Mouse (Mus musculus): ENCODE measurements at regions not wholly inside any gene's neighbourhood (a gene's known extent, or its start where the extent isn't known, plus 50 kb on each side); places are given as distances from the start of the nearest gene placed in this dataset.

DNA sequence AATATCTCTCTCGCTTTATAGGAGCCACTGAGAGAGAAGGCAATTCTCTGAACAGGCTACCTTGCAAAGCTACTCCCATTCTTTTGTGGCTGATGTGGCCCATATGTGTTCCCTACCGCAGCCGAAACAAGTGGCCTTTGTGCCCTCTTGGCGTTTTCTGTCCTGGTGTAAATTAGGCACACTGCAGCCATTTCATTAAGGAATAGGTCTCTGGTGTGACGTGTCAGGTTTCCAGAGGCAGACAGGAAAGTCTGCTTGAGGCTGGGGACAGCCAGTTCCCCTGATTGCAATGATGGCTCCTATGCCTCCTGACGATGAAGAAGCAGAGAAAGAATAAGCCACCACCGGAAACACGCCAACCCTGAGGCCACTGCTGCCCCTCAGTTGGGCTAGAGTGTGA lies 59.3 kb upstream of the Bcor start:
- Histone ChIP-seq H3K4me2 (replicated peaks) (no peak overlapping the region), H3K36me3 (no peaks in the 10 kb centered on the region), H3K27me3 (peaks cover 2% of the 10 kb centered on the region; the same call in 1 of the 2 replicates), H3K9me3 (replicated peaks) (no peaks in the 10 kb centered on the region), H3K9ac (no peak overlapping the region), H3K27ac (no peak overlapping the region), H3K4me1 (no peaks in the 10 kb centered on the region), H3K4me3 (no peak overlapping the region)
- no peak for ATAC-seq (ENCODE audit: low FRiP score)
- WGBS = 63% methylated on average over 8 of the region's 8 CpGs

DNA sequence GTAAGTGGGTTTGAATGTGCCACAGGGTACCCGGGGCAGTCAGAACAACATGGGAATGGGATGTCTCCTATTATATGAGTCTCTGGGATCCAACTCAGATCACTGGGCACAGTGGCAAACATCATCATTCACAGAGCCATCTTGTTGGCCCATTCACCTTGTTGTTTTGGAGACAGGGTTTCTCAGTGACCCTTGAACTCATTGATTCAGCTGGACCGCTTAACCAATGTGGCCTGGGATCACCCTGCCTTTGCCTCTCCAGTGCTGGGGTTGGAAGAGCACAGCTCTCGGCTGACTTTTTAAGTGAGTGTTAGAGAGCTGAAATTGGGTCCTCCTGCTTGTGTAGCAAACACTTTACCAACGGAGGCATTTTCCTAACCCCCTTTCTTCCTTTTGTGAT lies 64.2 kb upstream of the Bcor start:
- ATAC-seq (ENCODE audit: low FRiP score) = no peak
- Histone ChIP-seq H3K4me1 (no peaks in the 10 kb centered on the region), H3K4me2 (replicated peaks) (no peak overlapping the region), H3K4me3 (no peak overlapping the region), H3K27me3 (0 out of 2 replicates have a peak, but pooled peaks cover 8% of the 10 kb centered on the region), H3K36me3 (no peaks in the 10 kb centered on the region), H3K27ac (no peak overlapping the region), H3K9me3 (replicated peaks) (no peaks in the 10 kb centered on the region), H3K9ac (no peak overlapping the region)
- 66% methylated on average over 4 of the region's 4 CpGs for WGBS

- no peaks in the 10 kb centered on the region for H3K36me3 ChIP-seq
- 12% methylated on average over 17 of the region's 19 CpGs for WGBS
- H3K4me2 ChIP-seq (replicated peaks) = peak overlapping the region; percentile 42
- peak overlapping the region; percentile 57 for H3K27ac ChIP-seq
- H3K4me3 ChIP-seq = peak overlapping the region; percentile 15
- H3K27me3 ChIP-seq = 0 out of 2 replicates have a peak, but pooled peaks cover 8% of the 10 kb centered on the region
- no peaks in the 10 kb centered on the region for H3K4me1 ChIP-seq
- peak; percentile 71 for ATAC-seq (ENCODE audit: low FRiP score)
- H3K9ac ChIP-seq = 0 out of 2 replicates have a peak overlapping the region, but pooled peaks have one; percentile 8
- no peaks in the 10 kb centered on the region for H3K9me3 ChIP-seq (replicated peaks)
These were observed 65.1 kb upstream of the Bcor start for GRCm38 (mm10) chrX:12225116-12225891.

GRCm38 (mm10) chrX:12225892-12226206 lies 65.7 kb upstream of the Bcor start:
- 0 out of 2 replicates have a peak, but pooled peaks cover 8% of the 10 kb centered on the region for H3K27me3 ChIP-seq
- ATAC-seq (ENCODE audit: low FRiP score) = 0 out of 2 replicates have a peak, but pooled peaks have one; percentile 11
- WGBS = 19% methylated on average over 3 of the region's 3 CpGs
- peak overlapping the region; percentile 42 for H3K4me2 ChIP-seq (replicated peaks)
- no peak overlapping the region for H3K9ac ChIP-seq
- peak overlapping the region; percentile 57 for H3K27ac ChIP-seq
- H3K4me3 ChIP-seq = no peak overlapping the region
- no peaks in the 10 kb centered on the region for H3K9me3 ChIP-seq (replicated peaks)
- no peaks in the 10 kb centered on the region for H3K36me3 ChIP-seq
- H3K4me1 ChIP-seq = no peaks in the 10 kb centered on the region

- H3K4me1 ChIP-seq = no peaks in the 10 kb centered on the region
- no peak for ATAC-seq (ENCODE audit: low FRiP score)
- no peaks in the 10 kb centered on the region for H3K27me3 ChIP-seq
- H3K9ac ChIP-seq = no peak overlapping the region
- 69% methylated on average over 4 of the region's 4 CpGs for WGBS
- no peak overlapping the region for H3K27ac ChIP-seq
- H3K4me2 ChIP-seq (replicated peaks) = no peak overlapping the region
- H3K4me3 ChIP-seq = no peak overlapping the region
- no peaks in the 10 kb centered on the region for H3K36me3 ChIP-seq
- no peaks in the 10 kb centered on the region for H3K9me3 ChIP-seq (replicated peaks)
These were observed 80.4 kb upstream of the Bcor start for GRCm38 (mm10) chrX:12240505-12241011.

DNA sequence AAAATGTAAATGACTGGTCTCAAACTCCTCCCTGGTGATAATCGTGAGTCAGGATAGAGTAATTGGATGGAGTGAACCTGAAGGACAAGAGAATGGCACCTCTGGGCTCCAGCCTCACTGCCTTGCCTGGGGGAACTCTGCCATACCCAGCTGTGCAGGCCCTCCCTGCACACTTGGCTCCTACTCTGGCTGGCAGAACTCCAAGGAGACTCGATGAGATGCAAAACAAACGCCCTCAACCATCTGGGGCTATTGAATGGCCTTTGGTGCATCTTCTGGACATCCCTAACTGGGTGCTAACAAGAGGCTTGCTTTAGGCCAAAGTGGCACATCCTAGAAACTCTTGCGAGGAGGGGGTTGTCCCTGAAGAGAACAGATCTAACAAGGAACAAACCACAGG lies 81.6 kb upstream of the Bcor start:
- no peak for ATAC-seq (ENCODE audit: low FRiP score)
- no peaks in the 10 kb centered on the region for H3K27me3 ChIP-seq
- no peak overlapping the region for H3K9ac ChIP-seq
- 56% methylated on average over 4 of the region's 4 CpGs for WGBS
- H3K4me1 ChIP-seq = no peaks in the 10 kb centered on the region
- H3K4me3 ChIP-seq = no peak overlapping the region
- H3K36me3 ChIP-seq = no peaks in the 10 kb centered on the region
- no peaks in the 10 kb centered on the region for H3K9me3 ChIP-seq (replicated peaks)
- no peak overlapping the region for H3K4me2 ChIP-seq (replicated peaks)
- no peak overlapping the region for H3K27ac ChIP-seq

DNA sequence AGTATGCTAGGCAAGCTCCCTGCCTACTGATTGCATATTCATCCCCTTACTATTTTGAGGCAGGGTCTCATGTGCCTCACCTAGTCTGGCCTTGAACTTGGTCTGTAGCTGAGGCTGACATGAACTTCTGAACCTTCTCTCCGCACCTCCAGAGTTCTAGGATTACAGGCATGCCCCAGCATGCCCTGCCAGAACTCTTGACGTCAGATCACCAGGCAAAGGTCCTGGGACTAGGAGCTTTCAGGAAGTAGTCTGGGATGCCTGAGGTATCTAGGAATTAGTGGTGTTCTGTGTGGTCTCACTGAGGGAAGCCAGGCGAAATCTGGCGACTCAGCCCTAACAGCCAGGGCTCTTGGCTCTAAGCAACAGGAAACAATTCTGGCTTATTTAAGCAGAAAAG lies 88.9 kb upstream of the Bcor start:
- no peak for ATAC-seq (ENCODE audit: low FRiP score)

GRCm38 (mm10) chrX:12249911-12250310 lies 89.8 kb upstream of the Bcor start:
- Histone ChIP-seq H3K36me3 (no peaks in the 10 kb centered on the region), H3K4me3 (no peak overlapping the region), H3K9me3 (replicated peaks) (no peaks in the 10 kb centered on the region), H3K4me1 (no peaks in the 10 kb centered on the region), H3K27ac (no peak overlapping the region), H3K27me3 (peaks cover 23% of the 10 kb centered on the region; the same call in 1 of the 2 replicates), H3K4me2 (replicated peaks) (no peak overlapping the region), H3K9ac (no peak overlapping the region)
- no peak for ATAC-seq (ENCODE audit: low FRiP score)
- 84% methylated on average over 4 of the region's 4 CpGs for WGBS

More for the DNA sequence above, 88.9 kb upstream of the Bcor start:
- Histone ChIP-seq H3K4me1 (no peaks in the 10 kb centered on the region), H3K9ac (no peak overlapping the region), H3K4me3 (no peak overlapping the region), H3K27me3 (peaks cover 23% of the 10 kb centered on the region; the same call in 1 of the 2 replicates), H3K27ac (no peak overlapping the region), H3K4me2 (replicated peaks) (no peak overlapping the region), H3K9me3 (replicated peaks) (no peaks in the 10 kb centered on the region), H3K36me3 (no peaks in the 10 kb centered on the region)
- WGBS = 68% methylated on average over 4 of the region's 4 CpGs

- Histone ChIP-seq H3K36me3 (no peaks in the 10 kb centered on the region), H3K9ac (no peak overlapping the region), H3K9me3 (replicated peaks) (no peaks in the 10 kb centered on the region), H3K4me3 (peak overlapping the region; percentile 20), H3K27ac (no peak overlapping the region), H3K4me1 (no peaks in the 10 kb centered on the region), H3K27me3 (peaks cover 23% of the 10 kb centered on the region; the same call in 1 of the 2 replicates), H3K4me2 (replicated peaks) (peak overlapping the region; percentile 49)
- ATAC-seq (ENCODE audit: low FRiP score) = peak; percentile 73
- 18% methylated on average over 27 of the region's 32 CpGs for WGBS
These were observed 91.9 kb upstream of the Bcor start for GRCm38 (mm10) chrX:12251853-12252679.

DNA sequence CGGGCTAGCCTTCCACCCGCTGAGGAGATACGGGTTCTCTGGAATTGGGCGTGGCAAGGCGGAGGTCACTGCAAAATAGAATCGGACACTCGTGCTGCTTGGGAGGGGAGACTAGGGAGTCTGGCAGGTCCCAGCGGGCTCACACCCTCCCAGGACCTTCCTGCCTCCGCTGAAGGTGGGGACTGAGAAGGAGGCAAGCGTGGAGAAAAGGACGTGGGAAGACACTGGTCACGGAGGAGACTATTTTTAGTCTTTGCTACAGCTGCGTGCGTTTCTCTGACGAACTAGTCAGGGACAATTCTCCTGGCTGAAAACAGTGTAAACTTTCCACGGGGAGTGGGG lies 92.5 kb upstream of the Bcor start:
- 11% methylated on average over 16 of the region's 16 CpGs for WGBS

GRCm38 (mm10) chrX:12256758-12257157 lies 96.6 kb upstream of the Bcor start:
- WGBS = 79% methylated on average over 8 of the region's 8 CpGs

More for the DNA sequence above, 92.5 kb upstream of the Bcor start:
- H3K27ac ChIP-seq = no peak overlapping the region
- peak overlapping the region; percentile 20 for H3K4me3 ChIP-seq
- peak overlapping the region; percentile 49 for H3K4me2 ChIP-seq (replicated peaks)
- H3K27me3 ChIP-seq = peaks cover 23% of the 10 kb centered on the region; the same call in 1 of the 2 replicates
- H3K9ac ChIP-seq = no peak overlapping the region
- peak; percentile 38 for ATAC-seq (ENCODE audit: low FRiP score)
- H3K4me1 ChIP-seq = no peaks in the 10 kb centered on the region
- H3K36me3 ChIP-seq = no peaks in the 10 kb centered on the region
- no peaks in the 10 kb centered on the region for H3K9me3 ChIP-seq (replicated peaks)

DNA sequence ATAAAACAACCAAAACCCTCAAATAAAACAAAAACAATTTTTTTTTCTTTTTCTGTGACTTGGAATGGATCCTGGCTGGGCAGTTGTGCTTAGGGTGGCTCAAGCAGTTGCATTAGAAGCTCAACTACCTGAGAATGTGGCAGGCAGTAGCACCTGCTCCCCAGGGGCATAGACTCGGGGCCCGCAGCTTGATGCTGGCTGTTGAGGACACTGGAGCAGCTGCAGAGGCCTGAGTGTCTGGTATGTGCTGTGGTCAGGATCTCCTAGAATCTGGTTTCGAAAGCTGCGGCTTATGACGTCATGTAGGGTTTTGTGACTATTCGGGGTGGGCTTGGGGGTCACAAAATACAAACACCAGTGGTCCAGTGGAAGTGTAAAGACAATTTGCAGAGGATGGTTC lies 103.7 kb upstream of the Bcor start:
- Histone ChIP-seq H3K36me3 (no peaks in the 10 kb centered on the region), H3K9me3 (replicated peaks) (no peaks in the 10 kb centered on the region), H3K4me2 (replicated peaks) (no peak overlapping the region), H3K4me3 (no peak overlapping the region), H3K27me3 (peaks cover 4% of the 10 kb centered on the region; the same call in 1 of the 2 replicates), H3K27ac (no peak overlapping the region), H3K4me1 (no peaks in the 10 kb centered on the region), H3K9ac (no peak overlapping the region)
- ATAC-seq (ENCODE audit: low FRiP score) = no peak
- WGBS = 76% methylated on average over 6 of the region's 6 CpGs

More at GRCm38 (mm10) chrX:12256758-12257157, 96.6 kb upstream of the Bcor start:
- peaks cover 12% of the 10 kb centered on the region; the same call in 1 of the 2 replicates for H3K27me3 ChIP-seq
- no peaks in the 10 kb centered on the region for H3K9me3 ChIP-seq (replicated peaks)
- H3K27ac ChIP-seq = no peak overlapping the region
- no peaks in the 10 kb centered on the region for H3K36me3 ChIP-seq
- no peak overlapping the region for H3K4me3 ChIP-seq
- H3K9ac ChIP-seq = no peak overlapping the region
- H3K4me1 ChIP-seq = no peaks in the 10 kb centered on the region
- ATAC-seq (ENCODE audit: low FRiP score) = no peak
- no peak overlapping the region for H3K4me2 ChIP-seq (replicated peaks)

All from hindbrain, embryonic 12.5 days (tissue).